Mouse (Mus musculus) adrenal gland, postnatal 36 days (tissue): ENCODE data around the gene Gtf2h4. TPM values are rescaled to one million over a fixed set of nuclear protein-coding genes. Genes with fewer than 3 reads are reported as not detected.

ENCODE experiments used
- DNase-seq, 2 experiments: peaks; one replicate each; pipeline ENCODE4 v3.0.0; 2021; ENCODE audit warnings: mixed read lengths in 1 of 2
- total RNA-seq, 2 experiments: library from RNA; stranded (reverse); gene quantifications; 2 replicates each; pipeline ENCODE4 v1.2.3; 2021

Gtf2h4 gene
- total RNA-seq, 2 experiments from 2014 or later, result 20.2 to 23.3 TPM

DNA sequence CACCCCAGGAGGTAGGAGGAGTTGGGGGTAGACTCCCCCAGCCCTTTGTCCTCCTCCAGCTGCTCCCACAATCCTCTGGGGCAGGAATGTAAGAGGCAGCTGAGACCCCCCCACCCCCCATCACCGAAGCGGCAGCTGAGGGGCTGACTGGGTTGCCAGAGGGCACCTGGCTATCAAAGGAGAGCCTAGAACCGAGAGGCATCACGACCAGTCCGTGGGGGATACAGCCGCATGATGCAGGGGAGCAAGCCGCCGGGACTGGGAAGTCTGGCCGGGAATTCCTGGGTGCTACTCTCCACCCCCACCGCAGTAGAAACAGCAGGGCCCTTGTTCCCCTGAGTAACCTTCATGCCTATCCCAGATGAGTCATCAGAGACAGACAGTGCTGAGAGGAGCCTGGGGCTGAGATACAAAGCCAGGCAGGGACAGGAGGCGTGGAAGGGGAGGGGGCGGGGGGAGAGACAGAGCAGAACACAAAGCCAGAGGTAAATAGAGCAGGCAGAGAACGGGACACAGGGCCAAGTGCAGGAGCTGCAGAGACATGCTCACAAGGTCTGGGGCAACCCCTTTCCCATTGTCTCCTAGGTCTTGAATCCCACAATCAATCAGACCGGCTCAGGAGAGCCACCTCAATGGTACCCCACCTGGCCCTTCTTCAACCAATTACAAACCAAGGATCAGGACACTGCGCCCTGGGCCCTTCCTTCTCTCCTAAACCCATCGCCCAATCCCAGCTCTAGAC lies 24.4 kb upstream of the Gtf2h4 start:
- peak; percentile 63 to 74 for DNase-seq

DNA sequence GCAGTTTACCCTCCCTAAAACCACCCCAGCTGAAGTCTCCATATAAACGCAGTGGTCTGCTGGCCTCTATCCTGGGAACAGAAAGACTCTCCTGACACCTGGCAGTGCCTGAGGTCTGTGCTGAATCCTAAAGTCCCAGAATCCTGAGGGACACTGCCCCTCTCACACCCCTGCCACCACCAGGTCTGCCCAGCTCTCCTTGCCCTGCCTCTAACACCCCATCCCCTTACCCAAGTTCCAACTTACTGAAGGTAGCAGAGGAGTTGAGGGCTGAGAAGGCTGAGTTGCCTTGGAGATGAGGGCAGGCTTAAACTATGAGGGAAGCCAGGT lies 23.9 kb upstream of the Gtf2h4 start:
- no peak for DNase-seq

DNA sequence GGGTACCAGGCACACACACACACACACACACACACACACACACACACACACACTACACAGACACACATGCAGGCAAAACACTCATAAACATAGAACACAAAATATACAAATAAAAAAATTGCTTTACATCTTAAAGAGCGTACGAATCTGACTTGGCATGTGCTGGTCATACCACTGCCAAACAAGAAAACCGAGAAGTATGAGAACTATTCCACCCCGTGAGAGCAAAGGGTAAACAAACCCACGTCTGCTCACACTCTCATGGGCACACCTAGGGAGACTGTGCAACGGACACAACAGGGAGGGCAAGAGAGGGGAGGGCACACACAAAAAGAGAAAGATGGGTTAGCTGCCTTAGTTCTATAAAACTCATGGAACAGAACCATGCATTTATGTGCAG lies 23.2 kb upstream of the Gtf2h4 start:
- DNase-seq, result no peak

- no peak for DNase-seq
These were observed 21.8 kb upstream of the Gtf2h4 start for GRCm38 (mm10) chr17:35695289-35695688.

DNA sequence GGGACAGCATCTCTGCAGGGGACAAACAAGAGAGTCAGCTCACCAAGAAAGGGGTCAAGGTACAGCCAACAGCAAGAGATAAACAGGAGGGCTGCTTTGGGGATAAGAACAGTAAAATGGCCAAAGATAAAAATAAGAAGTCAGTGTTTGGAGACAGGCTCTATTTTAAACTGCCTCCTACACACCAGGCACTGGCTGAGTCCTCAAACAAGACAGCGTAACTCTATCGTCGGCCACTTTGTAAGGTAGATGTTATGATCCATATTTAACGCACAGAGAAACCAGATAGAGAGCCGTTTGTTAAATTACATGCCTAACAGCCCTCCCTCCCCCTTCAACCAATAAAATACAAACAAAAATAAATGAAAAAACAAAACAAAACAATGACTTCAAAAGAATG lies 20.4 kb upstream of the Gtf2h4 start:
- no peak for DNase-seq

DNA sequence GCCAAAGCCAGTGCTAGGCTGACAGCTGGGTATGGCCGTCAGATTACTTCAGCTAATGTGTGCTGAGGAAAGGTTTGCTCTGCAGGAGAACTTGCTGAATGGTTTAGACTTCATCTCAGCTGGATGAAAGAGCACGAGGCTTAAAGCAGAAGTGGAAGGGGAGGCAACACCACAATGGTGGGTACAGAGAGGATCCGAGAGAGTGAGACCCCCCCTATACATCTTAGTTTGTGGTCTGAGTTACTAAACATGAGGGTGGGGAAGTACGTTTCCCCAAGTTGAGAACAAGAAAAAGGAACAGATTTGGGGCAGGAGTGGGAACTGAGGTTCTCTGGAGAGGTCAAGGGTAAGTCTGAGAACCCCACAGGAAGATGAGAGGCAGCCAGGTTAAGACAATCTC lies 18.8 kb upstream of the Gtf2h4 start:
- DNase-seq, result no peak

- DNase-seq, result no peak
These were observed 18.3 kb upstream of the Gtf2h4 start for GRCm38 (mm10) chr17:35691811-35692210.

GRCm38 (mm10) chr17:35689936-35690645 lies 16.6 kb upstream of the Gtf2h4 start:
- no peak for DNase-seq

DNA sequence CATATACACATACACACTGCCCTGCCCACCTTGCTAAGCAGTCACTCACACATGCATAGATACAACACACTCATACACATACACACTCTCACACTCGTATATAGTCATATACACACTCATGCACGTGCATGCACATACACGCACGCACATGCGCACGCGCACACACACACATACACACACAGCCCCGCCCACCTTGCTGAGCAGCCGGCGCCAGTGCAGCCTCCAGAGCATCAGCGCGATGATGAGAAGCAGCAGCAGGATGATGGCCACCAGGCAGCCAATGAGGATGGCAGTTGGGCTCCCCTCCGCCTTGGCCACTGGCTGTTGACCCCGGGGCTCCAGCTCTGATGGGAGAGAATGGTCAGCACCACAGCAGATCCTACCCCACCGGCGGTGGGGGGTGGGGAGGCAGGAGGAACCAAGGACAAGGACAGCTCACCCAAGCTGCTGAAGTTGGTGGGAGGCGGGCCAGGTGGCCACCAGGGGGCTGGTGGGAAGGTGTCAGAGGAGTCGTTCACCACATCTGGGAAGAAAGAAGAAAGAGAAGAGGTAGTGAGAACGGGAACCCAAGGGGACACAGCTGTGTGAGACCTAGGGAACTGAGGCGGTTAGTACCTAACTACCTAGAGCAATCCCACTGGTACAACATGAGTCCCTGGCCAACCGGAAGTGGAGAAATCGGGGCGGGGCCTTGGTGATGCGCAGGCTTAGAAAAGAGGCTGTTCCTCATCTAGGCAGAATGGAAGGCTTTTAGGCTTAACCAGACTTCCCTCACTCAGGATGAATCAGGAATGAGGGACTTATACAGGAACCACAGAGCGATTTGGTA lies 15.0 kb upstream of the Gtf2h4 start:
- no peak for DNase-seq

DNA sequence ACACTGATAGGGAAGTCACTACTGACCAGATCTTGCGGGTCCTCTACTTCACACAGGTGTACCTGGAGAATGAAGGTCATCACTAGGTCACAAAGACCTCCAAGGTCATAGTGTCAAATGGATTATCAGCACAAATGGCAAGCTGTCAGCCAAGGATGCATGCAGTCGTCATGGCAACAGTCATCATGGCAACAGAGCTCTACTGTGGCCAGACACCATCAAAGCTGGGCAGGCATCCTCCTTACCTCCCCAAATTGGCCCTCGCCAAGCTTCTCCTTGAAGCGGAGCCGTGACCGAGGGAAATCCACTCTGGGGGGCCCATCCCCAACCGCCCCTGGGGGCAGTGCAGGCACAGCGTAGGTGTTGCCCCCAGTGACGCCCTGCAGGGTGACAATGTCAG lies 11.5 kb upstream of the Gtf2h4 start:
- DNase-seq, result no peak

- DNase-seq, result no peak
These were observed 8.4 kb upstream of the Gtf2h4 start for GRCm38 (mm10) chr17:35681986-35682385.

GRCm38 (mm10) chr17:35680591-35680990 lies 7.1 kb upstream of the Gtf2h4 start:
- DNase-seq, result no peak

DNA sequence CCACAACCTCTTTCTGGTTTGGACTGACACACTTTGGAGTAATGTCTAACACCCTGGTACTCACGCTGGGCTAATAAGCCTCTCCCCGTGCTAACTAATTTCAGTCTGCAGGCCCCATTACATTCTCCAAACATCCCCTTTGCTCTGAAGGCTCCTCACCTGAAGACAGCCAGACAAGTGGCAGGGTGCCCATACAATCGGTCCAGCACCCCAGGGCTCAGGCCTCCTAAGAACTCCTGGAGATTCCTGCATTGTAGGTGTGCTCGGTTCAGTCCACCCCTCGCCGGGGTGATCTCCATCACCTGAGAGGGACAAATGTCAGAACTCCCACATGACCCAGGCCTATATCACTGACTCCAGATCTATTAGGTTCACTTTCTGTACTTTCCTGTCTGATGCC lies 1.0 kb downstream of the Gtf2h4 start:
- DNase-seq, result no peak

DNA sequence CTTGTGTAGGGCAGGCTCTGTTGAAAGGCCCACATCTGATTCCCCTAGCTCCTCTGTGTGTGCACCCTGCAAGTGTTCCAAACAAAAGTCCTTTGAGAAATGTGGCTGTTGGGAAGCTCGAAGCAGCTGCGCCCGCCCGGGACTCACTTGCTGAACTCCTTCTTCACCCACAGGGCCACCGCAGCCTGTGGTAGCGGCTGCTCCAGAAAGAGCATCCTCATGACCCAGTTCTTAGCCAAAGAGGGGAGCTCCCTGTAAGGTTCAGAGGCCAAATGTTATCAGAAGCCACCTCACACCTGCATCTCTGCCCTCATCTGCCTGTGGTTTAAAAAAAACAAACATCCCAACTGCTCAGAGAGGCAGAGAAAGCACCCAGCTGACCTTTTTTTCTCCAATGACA lies 1.7 kb downstream of the Gtf2h4 start:
- DNase-seq, result no peak

DNA sequence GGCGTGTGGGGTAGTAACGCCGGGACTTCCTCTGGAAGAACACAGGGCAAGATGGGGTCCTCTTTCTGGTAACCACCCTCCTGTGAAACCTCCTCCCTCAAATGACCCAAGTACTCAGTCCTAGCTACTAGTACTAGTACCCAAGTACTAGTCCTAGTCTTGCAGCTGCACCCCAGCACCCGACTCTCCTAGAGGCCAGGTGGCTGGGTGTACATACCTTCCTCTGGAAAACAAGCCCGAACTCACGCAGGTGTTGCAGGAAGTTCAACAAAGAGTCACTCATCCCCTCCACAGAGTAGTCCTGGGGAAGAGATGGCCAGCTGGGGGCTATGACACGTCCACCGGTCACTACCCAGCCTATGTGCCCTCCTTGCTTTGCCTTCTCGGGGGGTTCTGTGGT lies 3.8 kb downstream of the Gtf2h4 start:
- no peak for DNase-seq

DNA sequence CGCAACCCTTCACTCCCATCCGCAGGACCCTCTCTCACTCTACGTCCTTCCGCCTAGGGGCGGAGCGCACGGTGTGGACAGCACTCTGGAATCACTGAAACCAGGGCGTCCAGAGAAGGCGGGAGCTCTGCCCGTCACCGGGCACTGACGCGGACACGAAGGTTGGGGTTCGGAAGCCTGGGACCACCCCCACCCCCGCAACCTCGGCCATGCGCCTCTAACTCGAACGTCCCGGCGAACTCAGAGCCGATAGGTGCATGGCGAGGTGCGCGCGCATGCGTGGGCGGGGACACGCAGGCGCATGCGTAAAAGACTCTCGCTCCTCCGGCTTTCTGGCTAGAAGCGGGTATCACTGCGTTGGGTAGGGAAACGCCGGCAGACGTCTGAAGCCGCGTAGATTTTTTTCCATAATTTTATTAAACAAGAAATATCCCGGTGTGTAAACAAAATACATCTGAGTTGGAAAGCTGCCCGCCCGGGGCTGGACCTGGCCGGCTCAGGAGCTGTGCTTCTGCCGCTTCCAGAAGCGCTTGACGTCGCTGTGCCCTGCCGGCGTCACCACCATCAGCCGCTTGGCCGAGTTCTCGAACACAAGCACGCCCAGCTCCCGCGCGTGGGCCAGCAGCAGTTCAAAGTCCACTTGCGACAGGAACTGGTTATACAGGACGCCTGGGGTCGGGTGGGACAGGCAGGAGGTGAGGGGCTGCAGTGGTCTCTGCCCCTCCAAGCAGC lies 6.0 kb downstream of the Gtf2h4 start, which contains the start of gene Vars2:
Gene Vars2, minus strand, starts transcription at position 259 of the 732 bp plus-strand sequence.
- peak; percentile 96 to 97 for DNase-seq

DNA sequence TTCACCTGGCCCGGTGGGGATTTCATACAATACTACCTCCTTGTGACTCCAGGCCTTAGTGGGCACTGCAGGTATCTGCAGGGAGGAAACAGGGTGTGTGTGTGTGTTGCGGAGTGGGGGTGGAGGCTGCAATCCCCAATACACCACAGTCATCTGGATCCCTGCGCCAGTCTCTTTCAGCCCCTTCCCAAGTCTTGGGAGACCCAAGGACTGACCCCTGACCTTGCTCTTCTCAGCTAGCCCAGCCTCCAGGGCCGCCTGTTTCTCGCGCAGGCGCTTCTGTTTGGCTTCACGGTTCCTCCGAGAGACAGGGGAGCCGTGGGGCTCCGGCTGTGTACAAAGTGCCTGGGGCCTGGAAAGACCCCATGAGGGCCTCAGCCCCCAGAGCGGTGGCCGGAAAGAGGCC lies 6.7 kb downstream of the Gtf2h4 start:
- peak; percentile 10 to 20 for DNase-seq

DNA sequence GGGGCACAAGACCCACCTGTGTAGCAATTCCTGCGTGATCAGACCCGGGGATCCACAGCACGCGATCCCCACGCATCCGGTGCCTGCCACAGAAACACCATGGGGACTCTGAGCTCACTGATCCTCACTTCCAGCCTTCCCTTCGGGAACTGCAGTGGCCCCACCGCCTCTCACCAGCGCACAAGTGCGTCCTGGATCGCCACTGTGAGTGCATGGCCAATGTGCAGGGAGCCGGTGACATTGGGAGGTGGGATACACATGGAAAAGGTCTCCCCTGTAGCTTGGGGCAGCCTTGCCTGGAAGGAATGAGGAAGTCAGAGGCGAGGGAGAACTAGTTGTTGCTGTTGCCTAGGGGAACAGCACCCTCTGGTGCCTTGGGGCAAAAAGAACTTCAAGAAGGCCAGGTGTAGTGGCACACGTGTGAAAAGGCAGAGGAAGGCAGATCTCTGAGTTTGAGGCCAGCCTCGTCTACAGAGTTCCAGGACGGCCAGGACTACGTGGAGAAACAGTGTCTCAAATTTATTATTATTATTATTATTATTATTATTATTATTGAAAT lies 7.5 kb downstream of the Gtf2h4 start:
- peak; percentile 12 to 30 for DNase-seq

GRCm38 (mm10) chr17:35653086-35653485 lies 20.5 kb downstream of the Gtf2h4 start:
- DNase-seq, result no peak

DNA sequence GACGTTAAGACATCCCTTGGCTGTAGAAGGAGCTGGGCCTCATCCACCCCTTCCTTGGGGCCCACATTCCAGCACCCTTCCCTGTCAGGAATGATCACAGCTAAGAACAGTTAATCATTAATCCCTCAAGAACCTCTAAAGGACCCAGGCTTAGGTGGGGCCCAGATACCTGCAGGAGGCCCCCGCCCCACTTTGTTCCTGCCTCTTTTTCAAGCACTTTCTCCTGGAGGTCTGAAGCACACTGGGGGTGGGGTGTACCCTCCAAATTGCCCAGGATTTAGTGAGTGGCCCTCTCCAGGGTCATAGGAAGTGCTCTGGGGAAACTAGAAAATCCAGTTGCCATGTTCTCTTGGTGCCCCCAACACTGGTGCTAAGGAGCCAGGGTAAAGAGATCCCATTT lies 24.1 kb downstream of the Gtf2h4 start:
- no peak for DNase-seq

DNA sequence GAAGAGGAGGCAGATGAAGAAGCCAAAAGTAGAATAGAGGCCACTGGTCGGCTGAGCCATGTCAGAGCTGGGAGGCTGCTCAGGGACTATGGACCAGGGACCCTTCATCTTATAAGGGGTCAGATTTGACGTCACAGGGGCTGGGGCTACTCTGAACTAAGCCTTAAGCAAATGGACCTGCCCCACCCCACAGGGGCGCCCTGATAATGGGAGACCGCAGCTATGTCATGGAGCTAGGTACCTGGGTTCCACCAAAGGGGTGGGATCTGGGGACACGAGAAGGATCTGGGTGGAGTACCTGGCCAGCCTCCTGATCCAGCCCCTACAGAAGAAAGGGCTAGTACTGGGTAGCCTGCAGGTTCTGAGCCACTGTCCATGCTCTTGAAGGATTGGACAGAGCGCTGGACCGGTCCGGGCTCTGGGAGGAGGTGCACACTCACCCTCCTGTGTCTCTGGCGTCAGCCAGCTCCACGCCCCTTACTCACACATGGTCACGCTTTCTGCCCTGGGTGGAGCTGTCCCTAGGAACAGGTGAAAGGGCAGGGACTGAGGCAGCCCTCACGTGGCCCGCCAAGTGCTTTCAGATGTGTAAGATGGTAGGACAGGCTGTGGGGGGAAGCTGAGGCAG lies 29.8 kb downstream of the Gtf2h4 start, which contains the start of gene Mucl3:
Gene Mucl3, minus strand, starts transcription at position 87 of the 628 bp plus-strand sequence.
- DNase-seq, result no peak
